Mouse (Mus musculus) forebrain, embryonic 10.5 days (tissue): ENCODE data around the gene Cfap73. TPM values are rescaled to one million over a fixed set of nuclear protein-coding genes. Genes with fewer than 3 reads are reported as not detected.
A peak's percentile ranks its signal among the peaks of the same experiment; 100 is the strongest.

Experiments
- DNase-seq: peaks from one replicate; pipeline ENCODE4 v3.0.0-alpha.2; 2017; ENCODE audit warnings: low spot score; ENCODE audit errors: extremely low spot score
- H3K27ac ChIP-seq: fragments of 300-500 bp; sonication (generic); 2 replicates; pipeline ENCODE4 v1.5.1; 2016; ENCODE audit warnings: mild to moderate bottlenecking
- H3K27me3 ChIP-seq: fragments of 300-500 bp; sonication (generic); 2 replicates; pipeline ENCODE4 v1.6.1; 2016; ENCODE audit warnings: mild to moderate bottlenecking; ENCODE audit not compliant: poor library complexity, severe bottlenecking
- H3K36me3 ChIP-seq: fragments of 300-500 bp; sonication (generic); replicated peaks from 2 replicates; pipeline ENCODE4 v1.6.1; 2016; ENCODE audit warnings: mild to moderate bottlenecking, moderate library complexity
- H3K4me1 ChIP-seq: fragments of 300-500 bp; sonication (generic); 2 replicates; pipeline ENCODE4 v1.6.1; 2016
- H3K4me3 ChIP-seq: fragments of 300-500 bp; sonication (generic); 2 replicates; pipeline ENCODE4 v1.5.1; 2016; ENCODE audit warnings: mild to moderate bottlenecking, moderate library complexity
- H3K9me3 ChIP-seq: fragments of 300-500 bp; sonication (generic); 2 replicates; pipeline ENCODE4 v1.6.1; 2016; ENCODE audit warnings: mild to moderate bottlenecking, moderate library complexity
- WGBS: fragments of 180-500 bp; shearing (Covaris S2); methylation state at CpG from one replicate; pipeline ENCODE4 v1.1.7; 2016; 5-methylcytosine and 5-hydroxymethylcytosine counted together
- polyA plus RNA-seq: library from polyadenylated mRNA; unstranded; fragments of >200 nt; fragmentation: Nextera tagmentation; extraction: Ambion mirVana; gene quantifications from 2 replicates; pipeline ENCODE4 v1.2.1, GENCODE M21; 2016

Gene Cfap73
- polyA plus RNA-seq, 1 experiment from 2014 or later, result not detected

DNA sequence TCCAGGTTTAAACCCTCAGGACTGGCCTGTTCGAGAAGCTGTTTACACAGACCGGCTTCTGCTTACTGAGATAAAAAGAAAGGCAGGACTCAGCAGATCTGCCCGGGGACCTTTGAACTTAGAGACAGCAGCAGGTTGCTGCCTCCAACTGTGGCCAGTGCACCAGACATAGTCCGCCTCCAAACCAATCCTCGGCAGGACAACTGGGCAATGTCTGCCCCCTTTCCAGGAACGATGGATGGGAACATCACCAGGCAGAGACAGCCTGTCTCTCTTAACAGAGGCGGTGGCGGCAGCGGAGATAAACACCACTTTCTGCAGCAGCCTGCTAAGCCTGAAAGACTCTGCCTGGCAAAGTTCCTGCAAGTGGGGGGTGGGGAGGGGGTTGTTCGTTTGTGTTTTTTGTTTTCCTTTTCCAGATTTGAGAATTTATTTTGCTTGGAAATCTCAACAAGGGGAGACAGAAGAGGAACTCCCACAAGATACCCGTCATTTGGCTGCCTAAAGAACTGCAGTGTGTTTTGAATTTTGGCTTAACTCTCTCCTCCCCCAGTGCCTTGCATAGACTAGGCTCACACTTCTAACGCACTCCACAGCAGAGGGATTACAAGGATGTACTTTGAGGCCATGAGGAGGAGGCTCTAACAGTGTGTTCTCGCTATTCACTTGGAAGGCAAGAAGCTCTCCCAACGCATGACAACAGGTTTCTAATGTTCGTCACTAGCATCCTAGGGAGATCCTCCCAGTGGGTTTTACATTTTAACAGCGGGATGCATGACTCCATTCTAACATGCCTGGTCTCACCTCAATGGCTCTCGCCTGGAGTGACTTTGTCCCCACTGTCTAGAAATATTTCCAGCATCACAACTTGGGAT lies 47.1 kb downstream of the Cfap73 start:
- Histone ChIP-seq H3K27me3 (peaks cover 6% of the 10 kb centered on the region; the same call in 1 of the 2 replicates), H3K4me1 (peaks cover 44% of the 10 kb centered on the region), H3K27ac (peak overlapping the region; percentile 89; the same call in 1 of the 2 replicates), H3K4me3 (peak overlapping the region; percentile 81), H3K9me3 (0 out of 2 replicates have a peak, but pooled peaks cover 3% of the 10 kb centered on the region), H3K36me3 (peaks cover 27% of the 10 kb centered on the region)
- WGBS, result 14% methylated on average over 17 of the region's 17 CpGs
- DNase-seq, result no peak

DNA sequence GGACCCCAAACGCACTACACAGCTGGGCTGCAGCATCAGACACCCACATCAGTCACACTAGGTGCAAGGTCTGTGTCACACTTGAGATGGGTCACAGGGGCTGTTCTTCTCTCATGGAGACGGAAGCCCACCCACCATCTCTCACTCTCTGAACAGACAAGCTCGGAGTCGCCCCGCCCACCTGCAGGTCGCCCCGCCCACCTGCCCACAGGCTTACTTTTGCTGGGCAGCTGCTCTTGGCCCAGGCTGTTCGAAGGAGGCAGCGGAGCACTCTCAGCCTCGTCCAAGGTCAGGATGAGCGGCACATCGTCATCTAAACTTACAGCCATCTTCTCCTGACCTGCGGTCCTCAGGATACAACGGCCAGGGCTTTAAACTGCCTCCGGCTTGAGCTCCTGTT lies 49.1 kb downstream of the Cfap73 start:
- Histone ChIP-seq H3K4me3 (no peak overlapping the region), H3K36me3 (peaks cover 40% of the 10 kb centered on the region), H3K27ac (no peak overlapping the region), H3K4me1 (peaks cover 46% of the 10 kb centered on the region), H3K9me3 (no peaks in the 10 kb centered on the region), H3K27me3 (peaks cover 6% of the 10 kb centered on the region; the same call in 1 of the 2 replicates)
- DNase-seq, result no peak
- WGBS, result 36% methylated on average over 15 of the region's 15 CpGs

DNA sequence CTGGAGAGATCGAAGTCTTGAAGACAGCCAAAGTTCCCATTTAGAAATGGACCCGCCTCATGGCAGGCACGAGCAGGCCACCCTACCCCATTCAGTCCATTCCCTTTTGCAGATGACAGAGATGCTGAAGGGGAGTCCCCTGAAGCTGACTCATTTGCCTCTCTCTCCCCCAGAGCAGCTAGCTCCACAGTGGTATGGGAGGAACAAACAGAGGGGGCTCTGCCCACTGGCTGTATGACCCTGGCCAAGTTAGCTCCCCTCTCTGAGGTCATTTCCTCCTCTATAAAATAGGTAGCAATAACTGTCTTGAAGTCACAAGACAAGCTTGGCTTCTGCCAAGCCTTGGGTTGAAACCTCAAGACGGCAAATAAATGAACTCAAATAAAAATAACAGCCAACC lies 50.5 kb downstream of the Cfap73 start:
- H3K36me3 ChIP-seq, result peaks cover 42% of the 10 kb centered on the region
- no peak overlapping the region for H3K4me3 ChIP-seq
- no peaks in the 10 kb centered on the region for H3K9me3 ChIP-seq
- DNase-seq, result no peak
- H3K27ac ChIP-seq, result no peak overlapping the region
- peaks cover 54% of the 10 kb centered on the region for H3K4me1 ChIP-seq
- WGBS, result 95% methylated on average over 4 of the region's 4 CpGs
- H3K27me3 ChIP-seq, result peaks cover 6% of the 10 kb centered on the region; the same call in 1 of the 2 replicates

DNA sequence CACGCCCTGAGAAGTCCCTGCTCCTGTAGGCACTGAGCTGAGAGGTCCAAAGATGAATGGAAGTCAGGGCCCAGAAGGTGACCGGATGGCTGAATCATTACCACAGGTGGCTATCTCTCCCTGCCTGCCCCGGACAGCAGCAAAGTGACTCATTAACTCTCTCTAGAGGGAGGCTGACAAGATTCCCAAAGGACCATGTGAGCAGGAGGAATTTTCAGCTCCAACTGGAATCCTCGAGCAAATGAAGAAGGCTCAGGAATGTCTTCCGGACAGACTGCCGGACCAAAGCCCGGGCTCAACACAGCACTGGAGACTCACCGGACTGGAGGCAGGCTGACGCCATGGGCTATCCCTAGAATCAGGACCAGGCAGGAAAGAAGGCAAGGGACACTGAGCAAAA lies 52.0 kb downstream of the Cfap73 start:
- Histone ChIP-seq H3K9me3 (no peaks in the 10 kb centered on the region), H3K36me3 (peaks cover 42% of the 10 kb centered on the region), H3K4me1 (peaks cover 48% of the 10 kb centered on the region), H3K4me3 (no peak overlapping the region), H3K27ac (no peak overlapping the region), H3K27me3 (no peaks in the 10 kb centered on the region)
- 93% methylated on average over 9 of the region's 9 CpGs for WGBS
- DNase-seq, result no peak

DNA sequence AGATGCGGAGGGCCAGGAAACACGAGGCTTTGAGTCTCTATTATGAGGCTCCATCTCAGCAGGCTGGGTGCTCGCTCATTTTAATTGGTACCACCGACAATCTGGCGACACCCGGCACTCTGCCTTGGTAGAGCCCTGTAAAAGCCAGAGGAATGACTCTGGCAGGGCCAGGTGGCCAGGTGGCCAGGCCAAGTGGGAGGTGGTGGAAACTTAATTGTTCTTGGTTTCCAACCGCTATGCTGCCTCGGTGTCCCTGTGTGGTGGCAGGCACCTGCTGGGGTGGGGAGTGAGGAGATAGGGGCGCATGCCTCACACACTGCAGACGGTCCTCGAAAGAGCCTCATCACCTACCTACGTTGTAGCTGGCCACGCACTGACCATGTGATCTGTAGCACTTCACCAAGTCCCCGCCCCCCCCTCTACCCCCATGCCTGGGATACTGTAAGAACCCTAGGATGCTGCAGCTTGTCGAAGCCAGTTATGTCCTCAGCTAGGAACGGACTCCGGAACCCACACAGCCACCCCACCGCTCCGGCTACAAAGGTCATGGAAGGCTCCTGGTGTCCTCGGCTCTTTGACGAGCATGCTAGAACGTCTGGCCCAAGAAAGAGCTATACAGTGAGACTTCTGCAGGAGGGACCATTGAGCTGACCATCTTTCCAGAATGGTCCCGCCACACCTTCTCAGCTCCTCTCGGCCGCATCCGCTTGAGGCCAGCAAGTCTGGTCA lies 54.0 kb downstream of the Cfap73 start:
- Histone ChIP-seq H3K27me3 (no peaks in the 10 kb centered on the region), H3K36me3 (peaks cover 42% of the 10 kb centered on the region), H3K9me3 (no peaks in the 10 kb centered on the region), H3K4me1 (peaks cover 40% of the 10 kb centered on the region), H3K27ac (peak overlapping the region; percentile 31; the same call in 1 of the 2 replicates), H3K4me3 (no peak overlapping the region)
- no peak for DNase-seq
- 94% methylated on average over 26 of the region's 26 CpGs for WGBS

DNA sequence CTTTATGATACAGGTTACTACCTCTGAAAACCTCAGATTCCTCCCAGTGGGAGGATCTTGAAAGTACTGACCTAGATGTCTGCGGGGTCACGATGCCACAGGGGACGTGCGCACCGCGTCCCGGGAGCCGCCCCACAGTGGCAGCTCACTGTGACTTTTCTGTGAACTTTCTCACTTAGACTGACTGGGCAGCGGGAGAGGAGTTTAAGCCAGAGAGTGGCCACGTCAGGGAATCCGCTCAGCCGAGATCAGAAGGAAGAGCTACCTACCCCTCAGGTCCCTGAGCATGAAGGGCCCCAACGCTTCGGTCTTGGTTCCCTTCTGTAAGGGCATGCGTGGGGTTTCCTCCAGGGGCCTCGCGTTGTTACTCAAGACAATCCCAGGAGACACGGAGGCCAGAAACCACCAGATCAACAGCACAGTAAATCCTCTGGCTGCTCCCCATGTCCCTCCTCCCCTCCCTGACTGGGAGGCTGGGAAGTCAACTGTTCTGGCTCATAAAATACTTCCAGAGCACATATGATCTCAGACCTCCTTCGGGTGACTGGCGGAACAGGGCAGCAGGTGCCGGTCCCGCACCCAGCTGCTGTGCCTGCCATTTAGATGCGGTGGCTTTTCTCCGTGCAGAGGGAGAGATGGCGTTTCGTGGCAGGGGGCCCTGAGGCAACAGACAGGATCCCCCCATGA lies 54.7 kb downstream of the Cfap73 start:
- WGBS, result 77% methylated on average over 26 of the region's 26 CpGs
- H3K27me3 ChIP-seq, result no peaks in the 10 kb centered on the region
- no peak for DNase-seq
- H3K9me3 ChIP-seq, result no peaks in the 10 kb centered on the region
- H3K36me3 ChIP-seq, result peaks cover 35% of the 10 kb centered on the region
- H3K4me3 ChIP-seq, result no peak overlapping the region
- peak overlapping the region; percentile 31 for H3K27ac ChIP-seq
- peaks cover 40% of the 10 kb centered on the region for H3K4me1 ChIP-seq

DNA sequence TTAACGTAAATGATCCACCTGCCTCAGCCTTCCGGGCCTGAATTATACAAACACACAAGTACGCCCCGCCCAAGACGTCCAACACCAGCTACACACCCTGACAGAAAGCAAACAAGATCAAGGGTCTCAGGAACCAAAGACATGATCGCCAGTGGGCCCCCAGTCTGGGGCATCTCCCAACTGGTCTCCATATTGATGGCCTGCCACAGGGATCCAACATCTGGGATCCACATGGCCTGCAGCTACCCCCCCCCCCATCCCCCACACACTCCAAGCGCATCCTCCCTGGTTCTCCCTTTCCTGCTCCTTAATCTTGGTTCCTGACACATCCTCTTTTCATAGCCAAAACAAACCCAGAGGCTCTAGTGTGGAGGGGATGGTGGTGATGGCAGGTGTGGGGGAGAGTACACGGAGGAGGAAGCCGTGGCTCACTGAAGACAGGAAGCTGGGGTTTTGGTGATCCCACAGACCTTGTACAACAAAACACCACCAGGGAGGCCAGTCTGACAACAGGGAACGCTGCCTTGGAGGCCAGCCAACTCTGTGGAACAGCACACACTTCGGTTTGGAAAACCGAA lies 55.4 kb downstream of the Cfap73 start:
- H3K36me3 ChIP-seq, result peaks cover 27% of the 10 kb centered on the region
- H3K9me3 ChIP-seq, result no peaks in the 10 kb centered on the region
- DNase-seq, result no peak
- WGBS, result 72% methylated on average over 12 of the region's 12 CpGs
- H3K27me3 ChIP-seq, result no peaks in the 10 kb centered on the region
- no peak overlapping the region for H3K4me3 ChIP-seq
- H3K27ac ChIP-seq, result peak overlapping the region; percentile 31
- H3K4me1 ChIP-seq, result peaks cover 41% of the 10 kb centered on the region

Other genes starting within 250 kb of the Cfap73 start
- gene Lhx5, start 202.5 kb downstream of the Cfap73 start, polyA plus RNA-seq, result 21.3 and 24.8 TPM in 2 replicates
- 9.3 and 10.2 TPM in 2 replicates for gene Sdsl, start 161.4 kb downstream of the Cfap73 start, polyA plus RNA-seq
- gene Sds, start 157.7 kb downstream of the Cfap73 start, polyA plus RNA-seq, result not detected in 2 replicates
- 33.0 and 35.5 TPM in 2 replicates for gene Plbd2, start 130.6 kb downstream of the Cfap73 start, polyA plus RNA-seq
- 3.7 and 4.4 TPM in 2 replicates for gene Slc8b1, start 123.1 kb downstream of the Cfap73 start, polyA plus RNA-seq
- 10.7 and 11.7 TPM in 2 replicates for gene Tpcn1, start 45.6 kb downstream of the Cfap73 start, polyA plus RNA-seq
- 0.37 and 0.84 TPM in 2 replicates for gene Iqcd, start 45.2 kb downstream of the Cfap73 start, polyA plus RNA-seq
- 16.5 and 17.8 TPM in 2 replicates for gene Rita1, start 21.6 kb downstream of the Cfap73 start, polyA plus RNA-seq
- 63.3 and 64.1 TPM in 2 replicates for gene Ddx54, start 21.5 kb downstream of the Cfap73 start, polyA plus RNA-seq
- 0.21 and 0.24 TPM in 2 replicates for gene Rasal1, start 14.6 kb upstream of the Cfap73 start, polyA plus RNA-seq
- gene Dtx1, start 77.7 kb upstream of the Cfap73 start, polyA plus RNA-seq, result 1.3 and 2.0 TPM in 2 replicates
- 0.11 TPM in 1 of 2 replicates, not detected in the other for gene Oas2, start 115.6 kb upstream of the Cfap73 start, polyA plus RNA-seq
- 0.07 and 0.14 TPM in 2 replicates for gene Oas3, start 143.4 kb upstream of the Cfap73 start, polyA plus RNA-seq
- not detected in 2 replicates for gene Oas1e, start 161.3 kb upstream of the Cfap73 start, polyA plus RNA-seq
- 0.33 and 0.41 TPM in 2 replicates for gene Oas1c, start 178.3 kb upstream of the Cfap73 start, polyA plus RNA-seq
- gene Oas1f, start 213.1 kb upstream of the Cfap73 start, polyA plus RNA-seq, result not detected in 2 replicates
- gene Oas1h, start 227.2 kb upstream of the Cfap73 start, polyA plus RNA-seq, result not detected in 2 replicates